Mouse (Mus musculus): ENCODE results near the gene Rab37.

The Rab37 gene

DNA sequence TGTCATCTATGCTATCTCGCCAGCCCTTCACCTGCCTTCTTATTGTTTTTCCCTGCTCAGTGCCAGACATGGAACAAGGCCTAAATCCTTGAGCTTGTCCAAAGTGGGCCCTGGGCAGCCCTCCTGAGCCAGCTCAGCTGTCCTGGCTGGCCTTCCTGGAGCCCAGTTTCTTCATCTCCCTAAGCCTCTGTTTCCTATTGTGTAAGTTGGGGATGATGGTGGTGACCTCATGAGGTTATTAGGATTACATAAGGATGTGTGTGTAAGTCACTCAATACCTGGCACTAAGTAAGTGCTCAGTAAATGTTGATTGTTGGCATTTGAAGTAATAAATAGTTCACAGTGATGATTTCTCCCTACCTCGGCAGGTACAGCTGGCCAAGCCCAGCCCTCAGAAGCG, 75.5 kb downstream of the Rab37 start:
- DNase-seq (ENCODE audit: low spot score), result no peak

DNA sequence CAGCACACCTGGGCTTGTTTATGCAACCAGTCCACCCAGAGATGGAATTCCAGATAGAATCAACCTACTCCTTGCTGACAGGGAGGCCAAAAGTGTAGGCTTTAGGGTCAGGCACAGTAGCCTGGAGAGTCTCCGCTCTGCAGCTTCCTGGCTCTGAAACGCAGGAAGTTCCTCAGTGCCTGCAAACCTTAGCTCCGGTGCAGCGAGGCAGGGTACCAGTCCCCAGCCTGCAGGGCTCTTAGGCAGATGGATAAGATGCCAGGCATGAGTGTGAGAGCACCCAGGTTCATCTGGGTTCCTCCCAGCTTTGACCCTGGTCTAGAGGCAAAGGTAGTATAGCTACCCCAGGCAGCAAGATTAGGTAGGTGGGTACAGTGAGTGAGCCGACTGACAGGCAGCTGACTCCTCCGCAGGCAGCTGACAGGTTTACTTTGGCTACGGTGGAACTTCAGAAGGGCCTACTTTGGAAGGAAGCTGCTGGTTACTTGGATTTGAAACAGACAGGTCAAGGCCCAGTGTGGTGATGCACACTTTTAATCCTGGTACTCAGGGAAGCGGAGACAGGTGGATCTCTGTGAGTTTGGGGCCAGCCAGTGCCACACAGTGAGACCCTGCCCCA, 76.5 kb downstream of the Rab37 start:
- no peak for DNase-seq (ENCODE audit: low spot score)

DNA sequence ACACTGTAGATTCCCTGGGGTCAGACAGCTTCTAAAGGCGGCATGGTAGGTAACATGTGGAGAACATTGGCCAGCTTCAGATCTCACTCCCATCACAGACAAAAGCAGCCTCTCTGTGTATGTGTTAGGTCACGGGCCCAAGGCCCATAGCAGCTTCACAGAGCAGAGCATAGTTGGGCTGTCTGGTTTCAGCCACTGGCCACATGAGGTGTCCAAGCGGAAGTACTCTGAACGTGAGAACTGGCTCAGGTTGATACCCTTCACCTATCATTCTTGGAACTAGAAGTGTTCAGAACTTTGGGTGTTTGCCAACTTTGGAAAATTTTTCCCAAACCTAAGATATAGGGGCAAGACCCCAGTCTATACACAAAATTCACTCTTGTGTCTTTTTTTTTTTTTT, 78.2 kb downstream of the Rab37 start:
- DNase-seq (ENCODE audit: low spot score), result no peak

DNA sequence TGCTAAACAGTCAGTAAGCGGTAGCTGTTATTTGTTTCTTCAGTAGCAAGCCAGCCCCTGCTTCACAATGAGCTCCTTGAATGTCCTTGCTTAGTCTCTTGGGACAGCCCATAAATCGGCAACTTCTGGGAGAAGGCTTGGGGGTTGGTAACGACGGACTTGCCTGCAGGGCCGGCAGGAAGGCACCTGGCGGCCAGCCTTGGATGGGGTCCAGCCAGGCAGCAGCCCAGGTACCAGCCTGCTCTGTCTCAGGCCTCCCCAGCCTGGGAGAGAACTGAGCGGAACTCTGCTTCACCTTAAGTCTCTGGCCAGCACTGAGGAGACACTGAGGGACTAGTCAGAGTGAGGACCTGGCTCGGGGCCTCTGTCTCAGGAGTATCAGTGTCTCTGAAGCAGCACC, 79.9 kb downstream of the Rab37 start:
- no peak for DNase-seq (ENCODE audit: low spot score)

DNA sequence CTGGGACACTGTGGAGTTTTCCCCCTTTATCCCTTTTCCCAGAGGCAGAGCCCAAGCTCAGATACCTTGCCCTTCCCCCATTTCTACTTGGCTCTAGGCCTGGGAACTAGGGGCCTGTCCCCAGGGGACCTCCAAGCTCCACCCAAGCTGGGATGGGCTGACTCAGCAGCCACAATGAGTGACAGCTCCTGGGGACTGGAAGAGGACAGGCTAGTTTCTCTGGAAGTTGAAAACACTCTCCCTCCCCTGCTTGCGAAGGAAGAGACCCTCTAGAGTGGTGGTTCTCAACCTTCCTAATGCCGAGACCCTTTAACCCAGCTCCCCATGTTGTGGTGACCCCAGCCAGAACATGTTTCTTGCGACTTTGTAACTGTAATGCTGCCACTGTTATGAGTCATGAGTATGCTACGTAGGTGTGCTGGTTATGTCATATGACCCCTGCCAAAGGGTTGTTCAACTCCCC, 81.6 kb downstream of the Rab37 start:
- no peak for DNase-seq (ENCODE audit: low spot score)

DNA sequence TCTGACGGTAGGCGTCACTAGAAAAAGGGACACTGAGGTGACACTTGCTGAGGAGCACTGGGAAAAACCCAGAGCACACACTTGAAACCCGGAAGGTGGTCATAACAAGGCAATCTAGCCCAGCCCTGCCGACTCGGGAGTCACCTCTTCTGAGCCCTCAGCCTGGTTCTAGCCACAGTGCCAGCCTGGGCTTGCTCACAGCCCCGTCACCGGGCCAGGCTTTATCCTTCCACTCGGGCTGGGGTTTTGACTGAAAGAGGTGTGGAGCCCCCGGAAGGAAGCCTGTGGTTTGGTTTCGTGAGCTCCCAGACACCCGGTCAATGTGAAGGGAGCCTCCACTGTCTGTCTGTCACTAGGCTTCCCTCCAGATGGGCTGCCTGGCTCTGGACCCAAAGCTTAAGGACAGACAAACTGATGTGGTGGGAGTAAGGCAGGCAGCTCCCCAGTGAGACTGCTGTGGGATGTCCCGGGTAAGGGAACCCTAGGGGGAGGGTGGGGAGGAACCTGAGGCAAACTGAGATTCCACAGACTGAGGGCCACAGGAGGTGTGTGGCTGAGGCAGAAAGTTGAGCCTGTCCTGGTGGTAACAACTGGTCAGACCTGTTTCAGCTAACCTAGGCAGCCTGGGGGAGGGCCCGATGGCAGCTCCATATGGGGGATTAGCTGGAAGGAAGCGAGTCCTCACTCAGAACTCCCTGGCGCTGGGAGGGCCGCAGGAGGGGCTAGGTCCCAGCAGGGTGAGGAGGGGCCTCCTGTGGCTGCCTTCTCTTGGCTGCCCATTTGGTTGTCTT, 82.5 kb downstream of the Rab37 start:
- DNase-seq (ENCODE audit: low spot score), result no peak

DNA sequence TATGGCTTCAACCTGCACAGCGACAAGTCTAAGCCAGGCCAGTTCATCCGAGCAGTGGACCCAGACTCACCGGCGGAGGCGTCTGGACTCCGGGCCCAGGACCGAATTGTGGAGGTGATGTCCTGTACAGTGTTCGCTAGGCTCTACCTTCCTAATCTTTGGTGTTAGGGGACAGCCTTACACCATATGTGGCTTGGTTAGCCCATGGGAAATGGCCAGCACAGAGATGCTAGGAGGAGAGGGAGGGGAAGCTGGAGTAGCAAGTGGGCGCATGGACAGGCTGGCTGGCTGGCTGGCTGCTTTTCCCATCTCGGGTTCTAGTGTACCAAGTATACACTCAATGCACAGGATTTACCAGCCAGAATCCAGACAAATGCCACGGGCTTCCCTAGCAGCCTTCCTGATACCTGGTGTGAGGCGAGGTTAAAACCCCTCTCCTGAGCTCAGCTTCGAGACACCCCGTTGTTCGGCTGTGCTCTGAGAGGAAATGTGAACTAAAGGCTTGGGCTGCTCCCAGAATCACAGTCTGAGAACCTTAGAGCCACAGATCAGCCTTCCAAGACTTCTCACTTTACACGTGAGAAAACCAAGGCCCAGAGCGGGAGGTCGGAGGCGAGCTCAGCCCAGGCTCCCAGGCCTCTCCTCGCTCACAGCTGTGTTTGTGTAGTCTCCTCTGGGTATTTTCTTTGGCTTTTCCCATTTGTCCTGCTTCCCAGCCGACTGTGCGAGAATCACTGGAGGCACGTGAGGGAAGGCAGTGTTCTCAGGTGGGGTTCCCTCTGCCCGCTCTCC, 85.4 kb downstream of the Rab37 start:
- DNase-seq (ENCODE audit: low spot score), result no peak

DNA sequence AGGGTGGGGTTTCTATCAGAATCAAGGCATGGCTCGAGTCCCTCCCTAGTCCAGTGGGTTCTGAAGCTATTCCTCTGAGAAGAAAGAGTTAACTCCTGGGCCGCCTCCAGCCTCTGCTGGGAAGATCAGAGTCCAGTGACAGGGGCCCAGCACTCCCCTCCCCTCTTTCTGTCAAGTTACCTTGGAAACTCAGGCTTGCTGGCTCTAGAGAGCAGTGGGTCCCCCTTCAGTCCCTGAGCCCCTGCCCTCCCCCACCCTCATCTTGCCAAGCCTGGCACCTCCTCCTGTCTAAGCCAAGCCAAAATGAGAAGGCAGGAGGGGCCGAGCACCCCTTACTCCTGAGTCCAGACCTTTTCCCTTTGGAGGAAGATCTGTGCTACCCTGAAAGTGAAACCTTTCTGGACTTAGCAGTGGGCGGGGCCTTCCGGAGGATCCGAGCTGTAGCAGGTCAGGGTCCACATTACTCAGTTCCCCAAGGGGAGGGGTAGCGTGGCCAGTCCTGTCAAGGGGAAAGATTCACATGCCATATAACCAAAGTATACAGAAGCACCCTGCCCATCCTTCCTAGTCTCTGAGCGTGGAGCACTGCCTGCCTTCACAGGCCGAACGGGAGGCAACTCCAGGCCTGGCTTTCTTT, 86.4 kb downstream of the Rab37 start:
- DNase-seq (ENCODE audit: low spot score), result no peak

DNA sequence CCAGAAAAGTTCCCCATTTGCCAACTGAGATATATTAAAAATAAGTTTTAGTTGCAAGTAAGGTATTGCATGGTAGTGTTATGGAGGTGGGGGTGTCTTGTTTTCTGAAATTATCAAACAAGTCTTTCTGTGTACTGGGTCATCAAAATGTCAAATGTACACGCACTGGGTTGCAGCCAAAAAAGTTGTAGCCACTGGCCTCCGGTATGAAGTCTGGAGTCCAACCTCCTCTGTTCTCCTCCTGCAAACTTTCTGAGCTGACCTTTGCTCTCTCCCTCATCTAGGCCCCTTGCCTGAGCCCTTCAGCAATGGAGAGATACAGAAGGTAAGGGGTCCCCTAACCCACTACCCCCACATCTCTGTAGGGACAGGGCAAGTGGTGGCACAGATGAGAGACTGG, 87.5 kb downstream of the Rab37 start:
- no peak for DNase-seq (ENCODE audit: low spot score)

DNA sequence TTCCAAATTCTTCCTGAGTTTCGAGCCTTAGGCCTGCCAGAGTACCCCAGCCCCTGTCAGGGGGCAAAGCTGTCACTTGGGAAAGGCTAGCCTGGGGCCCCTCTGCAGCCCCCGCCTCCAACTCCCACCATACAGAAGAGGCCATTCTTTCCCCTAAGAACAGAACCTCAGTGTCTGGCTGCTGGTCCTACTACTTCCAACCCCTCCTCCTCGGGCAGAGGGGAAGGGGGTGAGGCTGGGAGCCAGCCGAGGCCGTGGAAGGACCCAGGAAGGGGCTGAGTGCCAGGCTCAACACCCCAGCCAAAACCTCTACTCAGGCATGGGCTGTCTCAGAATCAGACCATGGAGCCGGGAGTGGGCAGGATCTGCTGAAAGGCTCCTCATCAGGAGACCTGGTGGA, 88.0 kb downstream of the Rab37 start:
- no peak for DNase-seq (ENCODE audit: low spot score)

DNA sequence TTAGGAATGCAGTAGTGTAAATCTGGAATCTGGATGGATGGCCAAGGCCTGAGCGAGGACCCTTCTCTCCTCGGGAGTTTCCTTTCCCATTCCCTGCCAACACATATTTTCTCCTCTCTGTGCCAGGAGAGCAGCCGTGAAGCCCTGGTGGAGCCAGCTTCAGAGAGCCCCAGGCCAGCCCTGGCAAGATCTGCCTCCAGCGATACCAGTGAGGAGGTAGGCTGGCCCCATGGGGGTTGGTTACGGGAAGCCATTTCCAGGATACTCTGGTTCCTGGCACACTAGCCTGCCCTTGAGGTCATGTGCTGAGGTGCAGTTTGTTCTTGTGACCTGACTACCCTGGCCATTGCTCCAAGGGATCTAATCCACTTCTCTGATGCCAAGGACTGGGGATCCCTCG, 88.7 kb downstream of the Rab37 start:
- no peak for DNase-seq (ENCODE audit: low spot score)

DNA sequence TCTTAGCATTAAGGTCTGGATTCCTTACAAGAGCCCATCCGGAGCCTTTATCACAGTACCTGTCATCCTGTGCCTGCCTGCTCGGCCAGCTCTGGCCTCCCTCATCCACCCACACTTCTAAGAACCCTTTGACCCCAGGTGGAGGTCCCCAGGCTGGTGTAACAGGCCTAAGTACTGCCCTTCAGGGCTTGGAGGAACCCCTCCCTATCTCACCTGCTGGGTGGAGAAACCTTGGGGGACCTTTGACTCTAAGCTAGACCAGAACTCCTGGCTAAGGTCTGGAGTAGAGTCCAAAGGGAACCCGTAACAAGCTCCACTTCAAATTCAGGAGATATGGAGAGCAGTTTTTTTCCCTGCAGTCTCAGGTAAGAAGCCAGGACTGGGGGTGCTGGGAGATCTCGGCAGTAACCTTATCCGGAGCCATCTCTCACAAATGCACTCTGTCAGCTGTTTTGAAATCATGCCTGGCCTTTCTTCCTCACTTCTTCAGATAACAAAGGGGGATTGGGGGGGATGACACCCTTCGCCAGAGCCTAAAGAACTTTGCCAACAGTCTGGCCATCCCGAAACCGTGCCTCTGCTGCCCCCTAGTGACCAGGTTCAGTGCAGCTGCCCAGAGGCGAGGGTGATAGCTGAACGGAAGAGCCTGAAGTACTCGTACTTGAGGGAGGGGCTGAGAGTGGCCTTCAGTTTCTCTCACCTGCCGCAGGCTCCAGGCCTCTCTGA, 90.8 kb downstream of the Rab37 start:
- no peak for DNase-seq (ENCODE audit: low spot score)

DNA sequence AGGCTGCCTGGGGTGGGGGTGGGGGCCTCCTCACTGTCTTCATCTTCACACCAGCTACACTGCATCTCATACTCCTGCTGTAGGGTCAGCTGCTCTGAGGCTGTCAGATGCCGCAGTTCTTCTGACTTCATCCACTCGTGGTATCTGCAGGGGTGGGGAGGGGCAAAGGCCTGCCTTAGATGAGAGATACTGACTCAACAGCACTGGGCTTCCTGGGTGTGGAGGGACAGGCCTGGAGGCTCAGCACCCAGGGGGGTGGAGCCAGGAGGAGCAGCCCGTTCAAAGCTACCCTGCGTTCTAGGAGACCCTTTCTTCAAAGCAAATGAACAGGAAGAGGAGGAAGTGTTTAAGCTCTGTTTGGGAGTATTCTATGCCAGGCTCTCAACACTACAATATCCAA, 93.7 kb downstream of the Rab37 start:
- DNase-seq (ENCODE audit: low spot score), result no peak

DNA sequence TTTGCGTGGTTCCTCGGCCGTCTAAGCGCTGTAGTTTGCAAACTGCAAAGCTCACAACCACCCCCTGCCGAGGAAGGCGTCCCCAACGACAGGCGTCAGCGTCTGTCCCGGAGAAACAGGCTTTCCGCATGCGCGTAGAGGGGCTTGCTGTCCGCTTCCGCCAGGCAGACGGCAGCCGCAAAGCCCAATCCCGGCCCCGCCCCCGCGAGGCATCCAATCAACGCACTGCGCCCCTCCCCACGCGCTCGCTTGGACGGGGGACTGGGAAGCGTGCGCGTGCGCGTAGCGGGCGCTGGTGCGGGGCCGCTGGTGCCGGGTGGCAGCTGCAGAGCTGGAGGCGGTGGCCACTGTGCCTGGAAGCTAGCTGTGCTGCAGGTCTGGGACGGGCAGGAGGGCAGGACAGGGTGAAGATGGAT, 96.0 kb downstream of the Rab37 start, which contains the start of gene Tmem104:
Gene Tmem104 (plus strand): TSS at position 264 of the 416 bp plus-strand sequence.
- DNase-seq (ENCODE audit: low spot score), result peak; percentile 98

DNA sequence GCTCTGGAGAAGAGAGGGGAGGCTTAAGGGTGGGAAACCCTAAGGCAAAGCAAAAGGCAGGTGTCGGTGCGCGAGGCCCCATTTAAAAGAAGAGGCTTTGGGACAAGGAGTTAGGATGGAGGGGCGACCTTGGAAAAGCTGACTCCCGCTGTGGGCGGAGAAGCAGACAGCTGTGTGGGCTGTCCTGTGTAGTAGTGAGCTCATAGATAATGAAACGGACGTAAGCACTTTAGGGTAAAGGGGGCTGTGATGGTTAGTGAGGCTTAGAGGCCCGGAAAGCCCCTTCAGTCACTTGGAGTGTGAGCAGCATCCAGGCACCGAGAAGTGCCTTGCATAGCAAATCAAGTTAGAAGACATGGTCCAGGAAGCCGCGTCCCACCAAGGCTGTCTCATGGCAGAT, 96.5 kb downstream of the Rab37 start, which contains the start of gene Nat9:
Gene Nat9 (minus strand): TSS at position 167 of the 400 bp plus-strand sequence.
- no peak for DNase-seq (ENCODE audit: low spot score)

DNA sequence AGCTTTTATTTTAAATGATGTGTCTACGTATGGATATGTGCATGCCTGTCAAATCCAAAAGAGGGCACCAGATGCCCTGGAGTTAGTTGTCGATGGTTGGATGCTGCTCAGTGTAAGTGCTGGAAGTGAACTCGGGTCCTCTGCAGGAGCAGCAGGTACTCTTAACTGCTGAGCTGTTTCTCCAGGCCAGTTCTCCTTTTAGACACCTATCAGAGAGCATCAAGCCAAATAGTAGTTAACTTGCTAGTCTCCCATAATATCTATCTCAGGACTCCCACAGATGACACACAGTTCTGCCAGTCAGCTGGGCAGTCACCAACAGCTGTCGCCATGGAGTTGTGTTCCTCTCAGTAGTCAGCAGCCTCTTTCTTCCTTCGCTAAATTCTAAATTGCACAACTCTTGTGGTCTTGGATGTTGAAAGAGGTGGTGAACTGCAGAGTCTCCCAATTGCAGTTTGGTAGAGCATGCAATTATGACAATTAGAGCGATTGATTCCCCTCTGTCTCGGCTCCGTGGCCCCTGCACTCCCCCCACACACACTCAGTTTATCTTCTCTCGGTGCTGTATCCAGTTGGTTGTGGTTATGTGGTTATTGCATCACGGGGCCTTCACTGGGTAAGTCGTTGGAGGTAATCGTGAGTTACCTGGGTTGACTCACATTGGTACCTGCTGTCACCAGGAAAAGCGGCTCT, 97.5 kb downstream of the Rab37 start:
- no peak for DNase-seq (ENCODE audit: low spot score)

DNA sequence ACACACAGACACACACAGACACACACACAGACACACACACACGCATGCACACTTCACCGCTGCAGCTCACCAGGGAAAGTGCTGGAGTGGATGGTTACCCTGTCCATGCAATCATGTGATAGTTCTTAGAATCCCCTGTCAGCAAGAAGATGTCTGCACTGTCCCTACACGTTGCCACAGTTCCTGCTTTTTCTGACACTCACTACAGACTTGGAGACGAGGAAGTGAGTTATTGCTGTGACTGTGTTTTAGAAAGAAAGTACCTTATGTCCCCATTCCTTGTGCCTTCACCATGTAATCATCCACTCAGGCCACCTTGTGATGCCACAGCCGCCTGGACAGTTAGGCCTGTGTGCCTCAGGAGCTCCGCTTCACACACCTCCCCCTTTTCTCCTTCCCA, 98.1 kb downstream of the Rab37 start:
- DNase-seq (ENCODE audit: low spot score), result no peak

DNA sequence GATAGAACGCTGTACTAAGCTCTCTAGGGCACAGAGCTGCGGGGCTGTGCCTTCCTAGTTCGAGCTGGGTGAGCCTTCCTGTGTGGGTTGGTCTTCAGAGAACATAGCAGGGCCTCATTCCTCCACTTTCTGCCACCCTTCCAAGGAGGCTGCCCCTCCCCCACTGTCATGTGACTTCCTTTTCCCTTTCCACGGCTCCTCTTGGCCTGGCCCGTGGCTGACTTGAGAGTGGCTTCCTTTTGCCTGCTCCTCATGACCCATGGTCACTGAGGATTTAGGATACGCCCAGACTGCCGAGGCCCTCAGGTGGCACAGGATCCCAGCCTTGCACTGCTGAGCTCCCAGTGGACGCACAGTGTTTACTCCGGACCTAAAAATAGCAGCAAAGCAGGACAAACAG, 100.9 kb downstream of the Rab37 start:
- DNase-seq (ENCODE audit: low spot score), result no peak

DNA sequence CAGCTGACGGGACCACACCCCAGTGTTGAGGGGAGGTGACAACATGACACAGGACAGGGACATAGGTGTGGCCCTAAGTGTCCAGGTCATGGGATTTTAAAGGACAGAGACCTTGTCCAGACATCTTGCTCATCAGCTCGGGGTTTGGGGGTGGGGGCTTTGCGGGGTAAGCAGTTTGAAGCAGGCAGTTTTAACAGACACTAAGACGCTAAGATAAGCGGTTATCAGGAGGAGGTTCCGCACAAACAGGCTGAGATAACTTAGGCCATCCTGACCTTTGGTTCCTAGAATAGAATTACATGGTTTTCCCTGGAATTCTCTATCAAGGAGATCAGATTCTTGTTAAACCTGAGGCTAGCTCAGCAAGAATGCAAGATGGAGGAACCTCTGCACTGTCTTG, 103.5 kb downstream of the Rab37 start:
- no peak for DNase-seq (ENCODE audit: low spot score)

DNA sequence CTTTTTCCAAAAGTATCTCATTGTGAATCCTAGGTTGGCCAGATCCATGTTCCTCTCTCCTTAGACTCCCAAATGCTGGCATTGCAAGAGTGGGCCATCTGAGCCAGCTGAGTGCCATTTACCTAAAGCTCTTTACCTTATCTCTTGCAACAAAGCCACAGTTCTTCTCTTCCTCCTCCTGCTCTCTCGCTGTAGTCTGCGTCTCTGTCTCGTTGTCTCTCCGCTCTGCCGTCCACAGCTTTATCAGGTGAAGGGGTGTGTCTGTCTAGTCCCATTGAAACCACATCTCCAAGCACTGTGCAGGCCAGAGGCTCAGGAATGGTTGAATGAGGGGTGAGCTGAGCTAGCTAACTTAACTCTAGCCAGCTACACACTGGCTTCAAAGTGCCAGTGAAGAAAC, 104.7 kb downstream of the Rab37 start:
- DNase-seq (ENCODE audit: low spot score), result no peak

DNA sequence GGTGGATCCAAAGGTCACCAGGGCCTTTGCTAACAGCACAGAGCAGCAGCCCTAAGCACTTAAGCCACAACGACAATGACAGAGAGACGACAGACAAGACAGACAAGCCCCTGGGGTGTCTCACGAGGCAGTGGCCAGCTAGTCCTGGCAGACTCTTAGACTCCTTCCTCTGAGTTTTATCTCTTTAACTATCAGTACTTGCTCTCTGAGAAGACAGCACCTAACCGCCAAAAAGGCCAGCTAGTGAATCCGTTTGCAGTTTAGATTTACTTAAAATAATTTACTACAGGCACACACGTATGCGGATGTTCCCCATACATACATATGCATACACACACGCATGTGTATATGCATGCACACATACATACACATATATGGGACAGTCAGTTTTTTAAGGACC, 106.3 kb downstream of the Rab37 start:
- DNase-seq (ENCODE audit: low spot score), result no peak
